Mouse (Mus musculus): ENCODE results near the gene Cd3g.

The Cd3g gene

DNA sequence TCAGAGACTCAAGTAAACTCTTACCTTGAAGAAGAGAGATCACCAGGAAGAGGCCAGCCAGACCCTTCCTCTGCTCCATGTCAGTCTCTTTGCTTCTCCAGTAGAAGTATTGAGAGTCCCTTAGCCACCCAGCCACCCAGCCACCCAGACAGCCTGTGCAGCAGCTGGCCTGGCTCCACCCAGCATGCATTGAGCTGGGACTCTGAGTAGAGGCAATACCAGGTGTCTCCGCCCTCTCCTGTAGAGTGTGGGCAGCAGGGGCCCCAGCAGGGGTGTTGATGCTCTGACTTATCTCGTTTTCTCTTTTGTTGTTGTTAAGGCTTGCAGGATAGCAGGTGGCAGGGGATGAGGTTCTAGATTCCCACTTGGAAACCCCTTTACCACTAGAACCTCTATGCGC, at the start of gene Cd3g:
Gene Cd3g, minus strand, starts transcription at position 190 of the 400 bp plus-strand sequence.
- DNase-seq (ENCODE audit: low spot score in 2 of 2), result no peak

DNA sequence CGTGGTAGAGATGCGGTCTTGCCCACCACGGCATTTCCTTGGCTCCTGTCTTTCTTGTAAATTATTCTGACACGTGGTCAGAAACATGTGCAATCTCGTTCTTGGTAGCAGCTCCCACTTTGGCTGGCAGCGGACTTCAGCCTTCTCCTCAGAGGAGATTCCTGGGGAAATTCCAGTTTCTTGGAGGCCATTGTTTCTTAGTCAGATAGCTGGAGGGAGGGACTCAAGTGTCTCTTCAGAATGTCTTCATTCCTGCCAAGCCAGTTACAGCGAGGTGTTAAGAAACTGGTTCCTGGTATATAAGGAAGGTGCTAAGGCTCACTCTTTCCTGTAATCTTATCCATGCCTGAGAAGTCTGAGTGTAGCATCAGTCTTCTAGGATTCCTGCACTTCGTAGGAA, 47.1 kb upstream of the Cd3g start:
- DNase-seq (ENCODE audit: low spot score in 2 of 2), result no peak

DNA sequence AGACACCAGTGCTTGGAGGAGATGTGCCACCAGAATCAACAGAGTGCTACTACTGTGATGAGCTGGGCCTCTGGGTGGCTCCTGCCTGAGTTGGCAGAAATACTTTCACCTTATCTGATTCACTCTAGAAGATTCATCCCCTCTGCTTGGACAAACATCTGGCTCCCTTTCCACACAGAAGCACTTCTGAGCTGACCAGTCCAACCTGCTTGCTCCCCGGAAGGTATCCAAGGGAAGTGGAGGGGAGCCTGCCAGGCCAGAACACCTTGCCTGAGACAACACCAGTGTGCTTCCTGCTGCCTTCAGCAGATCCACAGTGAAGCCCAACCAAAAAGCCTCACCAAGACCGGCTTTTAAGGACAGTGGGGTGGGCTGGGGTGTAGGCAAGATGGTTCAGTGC, 44.0 kb upstream of the Cd3g start:
- no peak for DNase-seq (ENCODE audit: low spot score in 2 of 2)

DNA sequence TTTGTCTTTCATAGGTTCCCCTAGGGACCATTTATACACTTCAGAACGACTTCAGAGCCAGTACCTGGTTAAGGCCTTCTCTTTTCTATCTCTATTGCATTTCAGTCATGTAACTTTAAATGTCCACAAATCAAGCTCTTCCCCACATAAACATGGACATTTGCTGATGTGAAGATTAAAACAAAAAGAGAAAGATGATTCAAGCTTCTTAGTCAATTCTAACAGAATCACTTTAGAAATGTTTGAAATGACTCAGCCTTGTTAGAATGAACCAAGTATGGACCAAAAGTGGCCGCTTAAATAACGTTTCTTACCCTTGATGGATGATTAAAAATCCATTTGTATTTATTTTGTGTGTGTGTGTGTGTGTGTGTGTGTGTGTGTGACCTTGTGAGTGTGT, 43.4 kb upstream of the Cd3g start:
- no peak for DNase-seq (ENCODE audit: low spot score in 2 of 2)

DNA sequence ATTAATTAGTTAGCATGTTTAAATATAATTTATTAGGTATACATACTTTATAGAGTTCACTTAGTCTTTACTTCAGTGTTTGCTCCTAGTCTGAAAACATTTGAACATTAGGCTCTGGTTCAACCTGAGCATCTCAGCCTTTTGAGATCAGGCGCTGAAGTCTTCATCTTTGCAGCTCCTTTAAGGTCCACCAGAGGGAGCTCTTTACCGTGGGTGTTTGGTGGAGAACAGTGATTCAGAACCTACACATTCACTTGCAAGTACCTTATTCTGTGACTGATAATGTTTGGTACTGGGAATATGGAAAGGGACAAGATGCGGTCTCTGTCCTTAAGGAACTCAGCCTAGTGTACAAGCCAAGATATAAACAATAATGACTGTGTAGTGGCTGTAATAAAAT, 42.6 kb upstream of the Cd3g start:
- peak in 1 of 2 experiments; percentile 56 for DNase-seq (ENCODE audit: low spot score in 2 of 2)

DNA sequence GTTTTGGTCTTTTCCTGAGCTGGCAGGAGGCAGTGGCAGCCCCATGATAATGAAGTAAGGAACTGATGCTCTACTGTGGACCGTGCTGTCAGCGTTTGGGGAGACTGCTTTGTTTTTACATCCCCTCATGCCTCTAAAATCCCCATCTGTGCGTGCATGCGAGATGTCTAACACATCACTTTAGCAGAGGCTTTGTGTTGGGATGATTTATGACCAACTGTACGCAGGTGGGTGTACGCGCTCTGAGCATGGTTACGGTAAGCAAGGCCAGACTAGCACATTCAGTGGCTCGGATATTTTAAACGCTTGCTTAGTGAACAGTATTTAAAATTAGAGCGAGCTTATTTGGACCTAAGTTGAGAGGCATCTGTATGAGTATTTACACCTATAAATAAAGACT, 37.8 kb upstream of the Cd3g start:
- DNase-seq (ENCODE audit: low spot score in 2 of 2), result no peak

DNA sequence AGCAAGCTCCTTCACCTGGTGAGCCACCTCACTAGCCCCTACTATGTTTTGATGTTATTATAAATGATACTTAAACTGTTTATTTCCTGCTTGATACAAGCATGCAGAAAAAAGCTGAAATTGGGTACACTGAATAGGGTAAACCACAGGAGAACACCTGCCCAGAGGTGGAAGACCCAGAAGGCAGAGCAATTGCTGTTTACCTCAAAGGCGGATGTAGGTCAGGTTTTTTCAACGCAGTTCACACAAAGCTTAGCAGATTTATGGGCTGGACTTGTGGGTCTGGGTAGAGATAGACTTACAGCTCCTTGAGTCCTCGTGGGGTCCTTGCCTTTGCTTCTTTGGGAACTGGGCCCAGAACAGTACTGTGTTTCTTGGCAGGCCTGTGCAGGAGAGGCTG, 35.6 kb upstream of the Cd3g start:
- DNase-seq (ENCODE audit: low spot score in 2 of 2), result no peak

DNA sequence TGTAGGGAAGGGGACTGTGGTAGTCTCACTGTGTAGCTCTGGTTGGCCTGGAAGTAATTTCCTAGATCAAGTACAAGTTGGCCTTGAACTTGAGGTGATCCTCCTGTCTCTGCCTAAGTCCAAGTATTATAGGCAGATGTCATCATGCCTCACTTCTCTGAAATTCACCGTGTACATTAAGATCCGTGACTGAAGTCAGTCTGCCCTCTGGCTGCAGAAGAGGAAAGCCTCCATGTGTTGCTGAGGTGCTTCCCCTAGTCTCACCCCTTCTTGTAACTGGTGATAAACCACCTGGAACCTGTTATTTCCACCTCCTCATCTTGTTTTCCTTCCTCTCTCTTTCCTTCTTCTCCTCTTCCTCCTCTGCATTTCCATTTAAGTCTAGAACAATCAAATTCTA, 34.6 kb upstream of the Cd3g start:
- no peak for DNase-seq (ENCODE audit: low spot score in 2 of 2)

DNA sequence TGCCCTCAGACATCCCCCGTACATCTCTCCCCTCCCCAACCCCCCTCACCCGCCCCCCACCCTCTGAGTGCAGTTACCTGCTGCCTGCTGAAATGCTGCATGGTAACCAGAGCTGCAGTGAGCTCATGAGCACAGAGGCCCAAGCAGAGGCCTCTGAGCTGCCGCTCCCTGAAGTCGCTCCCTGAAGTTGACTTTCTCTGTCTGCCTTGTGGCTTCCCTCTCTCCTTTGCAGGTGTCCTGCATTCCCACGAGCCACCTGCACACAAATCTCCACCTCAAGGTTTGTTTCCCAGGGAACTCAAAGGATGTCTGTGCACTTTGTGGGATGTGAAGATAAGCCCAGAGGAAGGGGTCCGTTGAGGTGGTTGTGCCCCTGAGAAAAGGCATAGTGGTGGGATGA, 31.1 kb upstream of the Cd3g start:
- no peak for DNase-seq (ENCODE audit: low spot score in 2 of 2)

DNA sequence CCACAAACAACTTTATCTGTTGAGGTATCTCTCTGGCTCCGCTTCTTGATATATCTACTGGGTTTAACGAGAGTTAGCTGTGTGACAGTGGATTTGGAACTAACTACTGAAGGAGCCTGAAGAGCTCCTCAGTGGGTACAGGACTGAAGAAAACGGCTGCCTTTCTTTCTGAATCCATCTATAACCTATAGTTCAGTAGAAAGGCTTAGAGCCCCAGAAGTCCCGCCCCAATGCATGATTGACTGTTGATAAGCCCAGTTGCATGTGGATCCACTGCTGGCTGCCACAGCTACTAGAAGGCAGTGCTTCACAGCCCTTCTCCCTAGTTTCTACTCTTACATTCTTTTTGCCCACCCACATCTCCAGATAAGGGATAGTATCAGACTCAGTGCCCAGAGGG, 30.2 kb upstream of the Cd3g start:
- no peak for DNase-seq (ENCODE audit: low spot score in 2 of 2)

DNA sequence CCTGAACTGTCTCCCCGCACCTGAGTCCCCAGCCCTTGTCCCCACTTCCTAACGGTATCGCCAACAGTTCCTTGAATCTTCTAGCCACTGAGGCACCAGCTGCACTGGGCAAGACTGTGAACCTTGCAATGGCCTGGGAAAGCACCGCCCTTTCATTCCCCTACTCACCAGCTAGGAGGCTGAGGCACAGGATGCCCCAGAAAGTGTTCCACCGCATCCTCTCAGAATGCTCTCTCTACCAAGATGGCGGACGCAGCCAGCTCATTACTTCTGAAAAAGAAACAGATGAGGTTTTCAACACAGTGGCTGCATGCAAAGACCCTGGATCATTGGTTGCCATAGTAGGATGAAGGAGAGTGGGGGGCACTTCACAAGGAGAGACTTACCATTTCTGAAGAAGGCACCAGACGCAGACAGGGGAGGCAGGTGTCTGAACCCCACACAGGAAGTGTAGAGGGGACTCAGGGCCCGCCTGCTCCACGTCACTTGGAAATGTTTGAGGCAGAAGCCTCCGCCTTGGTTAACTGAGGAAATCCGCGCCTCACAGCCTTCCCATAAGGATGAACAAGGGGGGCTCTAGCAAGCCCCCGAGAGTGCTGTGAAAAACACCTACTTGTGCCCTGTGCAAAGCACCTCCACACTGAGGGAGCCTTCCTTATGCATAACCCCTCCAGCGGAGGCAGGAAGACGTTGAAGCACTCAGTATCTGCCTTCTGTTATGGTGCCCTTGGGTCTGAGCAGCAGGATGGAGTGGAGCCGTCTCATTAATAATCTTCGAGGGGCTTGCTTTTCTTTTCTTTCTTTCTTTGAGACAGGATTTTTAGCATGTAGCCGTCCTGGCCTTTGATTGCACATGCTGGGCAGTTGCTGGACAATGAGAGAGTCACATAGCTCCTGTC, 29.2 kb upstream of the Cd3g start, which contains the start of gene Cd3e:
Gene Cd3e, minus strand, starts transcription at position 448 of the 899 bp plus-strand sequence.
- DNase-seq (ENCODE audit: low spot score in 2 of 2), result no peak

DNA sequence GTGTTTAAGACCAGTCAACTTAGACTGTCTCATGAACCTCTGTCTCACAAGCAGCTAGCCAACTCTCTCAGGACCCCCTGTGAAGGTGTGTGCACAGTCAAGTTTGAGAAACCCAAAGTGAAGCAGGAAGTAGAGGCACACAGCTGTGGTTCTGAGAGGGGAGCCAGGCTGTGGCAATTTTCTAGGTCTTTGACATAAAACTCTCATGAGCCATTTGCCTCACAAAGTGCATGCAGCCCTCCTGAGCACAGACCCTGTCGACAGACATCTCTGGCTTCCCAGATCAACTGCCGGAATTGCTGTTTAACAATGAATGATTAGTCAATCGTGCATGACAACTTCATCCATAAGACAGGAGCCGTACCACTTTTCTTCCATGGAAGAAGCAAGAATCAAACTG, 28.1 kb upstream of the Cd3g start:
- DNase-seq (ENCODE audit: low spot score in 2 of 2), result no peak

DNA sequence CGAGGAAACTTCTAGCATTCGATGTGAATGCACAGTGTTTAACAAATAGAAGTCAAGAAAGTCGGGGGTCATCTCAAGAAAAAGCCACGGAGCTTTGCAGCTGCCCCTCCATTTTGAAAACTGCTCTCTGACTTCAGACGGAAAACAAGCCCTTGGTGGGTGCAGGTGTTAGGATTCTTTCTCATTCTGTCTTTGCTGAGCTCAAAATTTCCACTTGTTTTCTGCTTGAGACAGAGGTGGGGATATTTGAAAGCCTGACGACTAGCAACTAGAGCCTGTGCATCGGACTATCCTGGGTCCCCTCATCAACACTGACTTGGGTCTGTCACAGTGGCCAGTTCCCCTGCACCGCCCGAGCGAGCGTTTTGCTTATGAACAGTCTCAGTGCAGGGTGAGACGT, 27.2 kb upstream of the Cd3g start:
- no peak for DNase-seq (ENCODE audit: low spot score in 2 of 2)

DNA sequence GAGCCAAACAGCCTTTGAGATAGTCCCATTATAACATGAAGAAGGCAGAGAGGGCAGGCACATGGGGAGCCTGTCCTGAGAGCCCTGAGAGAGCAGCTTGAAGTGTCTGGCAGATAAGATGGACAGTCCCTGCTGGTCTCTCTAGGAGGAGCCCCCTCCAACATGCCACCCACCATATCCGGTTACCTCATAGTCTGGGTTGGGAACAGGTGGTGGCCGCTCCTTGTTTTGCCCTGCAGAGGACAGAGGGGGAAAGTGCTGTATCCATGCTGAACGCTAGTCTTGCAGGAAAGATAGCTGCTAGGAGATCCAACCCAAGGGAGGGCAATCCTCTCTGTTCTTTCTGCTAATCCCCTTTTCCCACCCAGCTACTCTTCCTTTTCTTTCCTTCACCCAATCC, 20.0 kb upstream of the Cd3g start:
- DNase-seq (ENCODE audit: low spot score in 2 of 2), result no peak

DNA sequence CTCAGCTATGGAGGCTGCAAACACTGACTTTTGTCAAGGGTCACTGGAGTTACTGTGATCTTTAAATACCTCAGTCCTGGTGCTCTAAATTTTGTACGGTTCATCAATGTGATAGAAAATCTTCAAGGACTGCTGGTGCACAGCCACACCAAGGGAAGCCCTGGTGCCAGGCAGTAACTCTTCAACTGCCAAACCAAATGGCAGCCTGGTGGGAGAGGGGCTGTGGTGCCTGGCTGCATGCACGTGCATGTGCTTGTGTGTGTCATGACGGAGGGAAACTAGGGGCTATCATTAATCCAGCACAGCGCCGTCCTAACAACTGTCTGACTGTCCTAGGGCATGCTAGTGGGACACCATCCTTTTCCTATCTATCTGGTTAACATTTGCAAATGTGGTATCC, 19.5 kb upstream of the Cd3g start:
- no peak for DNase-seq (ENCODE audit: low spot score in 2 of 2)

DNA sequence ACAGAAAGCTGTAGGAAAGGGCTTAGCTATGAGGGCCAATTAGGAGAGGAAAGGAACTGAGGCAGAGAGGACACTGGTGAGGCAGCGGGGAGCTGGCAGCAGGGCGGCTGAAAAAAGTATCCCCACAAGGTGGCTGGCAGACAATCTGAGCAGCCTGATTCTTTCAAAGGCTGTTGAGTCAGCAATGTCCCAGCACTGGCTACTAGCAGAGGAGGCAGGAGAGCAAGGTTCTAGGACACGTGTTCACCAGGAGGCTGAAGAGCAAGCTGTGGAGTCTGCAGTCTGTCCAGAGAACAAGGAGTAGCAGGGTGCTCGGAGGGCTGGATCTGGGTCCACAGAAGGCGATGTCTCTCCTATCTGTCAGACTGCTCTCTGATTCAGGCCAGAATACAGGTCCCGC, 18.9 kb upstream of the Cd3g start:
- DNase-seq (ENCODE audit: low spot score in 2 of 2), result no peak

DNA sequence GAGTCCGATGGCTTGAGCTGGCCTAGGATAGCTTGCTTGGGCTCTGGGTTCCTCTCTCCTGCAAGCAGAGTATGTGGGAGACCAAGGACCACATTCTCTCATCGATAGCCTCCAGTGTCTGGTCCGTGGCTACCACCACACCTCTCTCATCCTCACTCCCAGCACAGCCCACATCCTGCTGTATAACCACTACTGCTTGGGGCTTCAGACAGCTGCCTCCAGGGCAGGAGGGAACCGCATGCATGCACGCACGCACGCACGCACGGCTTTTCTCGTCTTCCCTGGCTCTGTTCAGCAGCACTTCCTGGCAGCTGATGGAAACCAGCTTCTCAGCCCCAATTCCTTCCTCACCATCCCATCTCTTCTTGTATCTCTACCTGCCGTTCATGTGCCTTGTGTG, 17.9 kb upstream of the Cd3g start:
- DNase-seq (ENCODE audit: low spot score in 2 of 2), result no peak

DNA sequence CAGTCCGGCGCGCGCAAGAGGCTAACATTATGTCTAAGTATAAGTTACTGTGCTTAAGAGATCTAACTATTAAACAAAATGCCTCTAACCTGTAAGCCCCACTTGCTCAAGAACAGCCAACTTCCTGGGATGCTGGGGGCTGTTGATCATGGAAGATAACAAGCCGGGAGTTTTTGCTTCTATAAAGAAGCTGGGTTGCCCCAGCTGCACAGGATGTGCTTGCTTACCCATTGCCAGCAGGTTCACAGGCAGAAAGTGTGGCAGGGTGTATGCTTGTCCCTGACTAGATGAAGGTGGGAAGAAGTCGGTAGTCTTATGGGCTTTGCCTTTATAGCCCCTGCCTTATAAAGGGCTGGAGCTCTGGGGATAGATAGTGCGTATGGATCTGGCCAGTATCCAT, 16.4 kb upstream of the Cd3g start:
- no peak for DNase-seq (ENCODE audit: low spot score in 2 of 2)

DNA sequence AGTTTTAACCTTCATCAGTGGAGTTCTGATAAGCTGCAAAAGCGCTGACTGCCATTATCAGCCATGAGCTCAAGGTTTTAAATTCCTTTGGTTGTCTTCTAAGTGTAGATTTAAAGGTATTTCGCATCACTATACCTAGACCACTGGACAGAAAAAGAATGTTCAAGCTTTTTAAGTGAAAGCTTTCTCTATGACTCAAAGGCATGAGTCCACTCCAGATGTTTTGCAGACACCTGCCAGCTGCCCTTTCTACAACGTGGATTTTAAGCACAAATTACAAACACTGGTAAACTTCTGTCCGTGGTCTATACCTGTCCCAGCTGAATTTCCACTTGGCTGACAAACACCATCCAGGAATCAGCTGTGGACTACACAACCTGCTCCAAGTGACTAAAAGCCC, 14.7 kb upstream of the Cd3g start:
- no peak for DNase-seq (ENCODE audit: low spot score in 2 of 2)

DNA sequence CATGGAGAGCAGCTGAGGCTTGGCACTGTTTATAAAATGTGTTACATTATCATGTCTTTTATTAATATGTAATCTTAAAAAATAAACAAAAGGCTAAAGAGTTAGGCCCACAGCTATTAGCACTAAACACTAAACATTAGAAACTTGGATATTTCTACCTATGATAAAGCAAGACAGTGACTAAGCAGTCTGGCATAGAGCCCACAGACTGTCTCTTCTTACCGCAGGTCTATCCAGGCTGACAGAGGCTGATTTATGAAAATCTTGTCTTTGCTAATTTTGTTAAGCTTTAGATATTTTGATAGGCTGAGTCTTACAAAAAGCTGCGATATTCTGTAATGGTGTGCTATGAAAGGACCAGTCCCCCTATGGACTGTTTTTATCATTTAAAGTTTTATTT, 13.0 kb upstream of the Cd3g start:
- DNase-seq (ENCODE audit: low spot score in 2 of 2), result no peak

DNA sequence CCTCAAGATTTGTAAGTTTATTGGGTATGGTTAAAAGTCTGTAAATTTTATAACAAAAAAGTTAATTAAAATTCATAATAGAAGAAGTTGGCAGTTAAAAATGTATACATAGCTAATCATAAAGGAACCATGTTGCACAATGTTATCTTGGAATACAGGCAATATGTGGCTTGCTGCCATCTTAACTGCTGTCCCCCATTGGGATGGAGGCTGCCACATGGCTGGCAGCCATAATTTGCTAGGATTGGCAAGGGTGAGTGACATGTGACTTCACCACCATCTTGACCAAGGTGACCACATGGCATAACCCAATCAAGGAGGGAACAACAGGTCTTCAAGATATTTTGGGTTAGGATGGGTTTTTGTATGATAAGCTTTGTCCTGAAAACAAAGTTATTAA, 12.0 kb upstream of the Cd3g start:
- peak in 1 of 2 experiments; percentile 40 for DNase-seq (ENCODE audit: low spot score in 2 of 2)

DNA sequence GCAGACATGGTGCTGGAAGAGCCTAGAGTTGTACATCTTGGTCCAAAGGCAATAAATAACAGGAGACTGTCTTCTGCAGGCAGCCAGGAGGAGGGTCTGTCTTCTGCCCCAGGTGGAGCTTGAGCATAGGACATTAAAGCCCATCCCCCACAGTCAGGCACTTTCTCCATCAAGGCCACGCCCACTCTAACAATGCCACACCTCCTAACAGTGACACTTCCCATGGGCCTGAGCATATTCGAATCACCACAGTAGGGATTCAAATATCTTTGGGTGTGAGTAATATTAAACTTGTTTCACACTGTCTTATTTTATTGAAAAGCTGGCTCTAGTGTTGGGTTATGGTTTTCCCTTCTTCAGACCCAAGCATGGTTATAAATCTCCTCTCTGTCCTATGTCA, 11.6 kb upstream of the Cd3g start:
- DNase-seq (ENCODE audit: low spot score in 2 of 2), result no peak

DNA sequence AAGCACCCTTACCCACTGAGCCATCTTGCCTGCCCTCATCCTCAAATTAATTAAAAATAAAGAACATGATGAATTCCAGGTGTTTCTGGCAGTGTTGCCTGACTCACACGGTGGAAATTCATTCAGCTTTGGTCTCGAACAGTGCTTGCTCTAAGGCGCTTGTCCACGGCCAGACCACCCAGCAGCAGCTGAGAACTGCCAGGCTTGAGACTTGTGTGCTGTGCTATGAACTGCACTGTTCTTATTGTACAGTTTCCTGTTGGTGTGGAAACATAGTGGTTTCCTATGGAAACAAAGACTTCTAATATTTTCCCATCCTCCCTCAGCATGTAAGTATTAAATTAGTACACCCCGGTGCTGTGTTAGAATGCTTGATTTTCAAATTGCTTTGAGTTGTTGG, 6.7 kb upstream of the Cd3g start:
- DNase-seq (ENCODE audit: low spot score in 2 of 2), result no peak

DNA sequence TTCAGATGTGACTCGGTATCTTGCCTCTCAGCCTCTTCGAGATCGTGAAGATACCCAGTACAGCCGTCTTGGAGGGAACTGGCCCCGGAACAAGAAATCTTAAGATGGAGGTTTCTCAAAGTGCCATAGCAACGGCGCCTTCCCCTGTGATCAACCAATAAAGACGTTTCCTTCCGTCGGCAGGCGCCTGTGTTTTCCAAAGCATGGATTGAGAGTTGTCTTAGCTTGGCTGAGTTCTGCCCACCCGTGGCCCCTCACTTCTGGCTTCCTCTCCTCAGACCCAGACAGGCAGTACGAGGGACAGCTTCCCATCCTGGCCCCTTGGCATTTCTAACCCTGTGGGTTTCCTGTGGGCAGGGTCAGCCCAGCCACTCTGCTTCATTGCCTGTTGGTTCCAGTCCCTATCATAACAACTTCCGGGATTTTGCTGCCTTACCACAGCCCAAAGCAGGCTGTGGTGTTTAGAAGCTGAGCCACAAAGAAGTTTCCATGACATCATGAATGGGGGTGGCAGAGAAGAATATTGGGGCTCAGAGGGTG, 6.1 kb upstream of the Cd3g start:
- no peak for DNase-seq (ENCODE audit: low spot score in 2 of 2)

All from cerebellum, postnatal 4 days (tissue).